Mouse (Mus musculus) E14TG2a.4 (cell line): ENCODE data around the gene Kctd6.

ENCODE experiments used
- CTCF ChIP-seq: conservative IDR thresholded peaks from 2 replicates; pipeline ENCODE4 v1.5.1; 2014; ENCODE audit warnings: low read length
- POU5F1 ChIP-seq: IDR thresholded peaks from 2 replicates; pipeline ENCODE4 v1.6.1; 2014; ENCODE audit warnings: low read length, borderline replicate concordance

DNA sequence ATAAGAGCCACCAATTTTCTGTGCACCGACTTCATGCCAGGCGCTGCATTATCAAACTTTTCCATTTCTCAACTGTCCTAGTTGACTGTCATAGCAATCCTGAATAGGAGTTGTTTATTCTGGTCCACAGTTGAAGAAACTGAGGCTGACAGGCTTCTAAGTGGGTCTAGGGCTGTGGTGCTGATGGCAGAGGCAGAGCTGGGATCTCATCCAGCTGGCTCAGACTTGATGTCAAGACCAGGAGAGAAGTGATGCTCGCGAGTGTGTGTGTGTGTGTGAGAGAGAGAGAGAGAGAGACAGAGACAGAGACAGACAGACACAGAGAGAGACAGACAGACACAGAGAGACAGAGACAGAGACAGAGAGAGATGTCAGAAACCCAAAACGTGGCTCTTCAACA lies 13.2 kb upstream of the Kctd6 start:
- TF ChIP-seq CTCF = no peak
- no peak for TF ChIP-seq POU5F1
